Mouse (Mus musculus): ENCODE data around the gene Chst1. TPM values are rescaled to one million over a fixed set of nuclear protein-coding genes. Genes with fewer than 3 reads are reported as not detected.
A peak's percentile ranks its signal among the peaks of the same experiment; 100 is the strongest.

The Chst1 gene
- polyA plus RNA-seq, 1 experiment from 2014 or later, result 1.1 TPM

DNA sequence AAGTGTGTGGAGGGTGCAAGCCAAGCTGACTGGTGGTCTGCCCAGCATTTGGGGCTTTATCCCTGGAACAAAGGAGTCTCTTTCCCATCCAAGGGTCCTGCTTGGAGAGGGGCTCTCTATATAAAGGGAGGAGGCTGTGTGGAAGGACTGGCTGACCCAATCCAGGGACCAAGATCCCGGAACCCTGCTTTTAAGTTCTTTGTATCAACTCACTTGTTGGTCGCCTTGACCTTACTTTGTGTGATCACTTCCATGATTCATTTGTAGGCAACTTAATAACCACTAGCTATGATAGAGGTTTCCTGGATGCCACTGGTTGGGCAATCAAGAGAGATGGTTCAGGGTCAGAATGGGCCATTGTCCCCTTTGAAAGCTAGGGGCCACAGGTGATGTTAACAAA, 11.7 kb upstream of the Chst1 start:
- Histone ChIP-seq H3K27ac (ENCODE audit: low read depth, low read length) (no peak overlapping the region), H3K4me2 (no peak overlapping the region), H3K36me3 (ENCODE audit: control insufficient read depth, insufficient read depth, low read length) (no peaks in the 10 kb centered on the region), H3K27me3 (replicated peaks; ENCODE audit: control insufficient read depth, insufficient read depth, low read length) (no peaks in the 10 kb centered on the region; the same call in 1 of the 2 replicates), H3K9me3 (ENCODE audit: control insufficient read depth, low read length) (no peaks in the 10 kb centered on the region), H3K4me1 (replicated peaks; ENCODE audit: control insufficient read depth, insufficient read depth, low read length) (no peaks in the 10 kb centered on the region; the same call in 1 of the 2 replicates), H3K4me3 (ENCODE audit: low read depth, low read length) (no peak overlapping the region), H3K9ac (ENCODE audit: low read depth, low read length) (no peak overlapping the region)
- ATAC-seq (replicated peaks; ENCODE audit: low FRiP score) (no peak), DNase-seq (ENCODE audit: low spot score) (no peak)
- 79% methylated on average over 2 of the region's 2 CpGs for WGBS

DNA sequence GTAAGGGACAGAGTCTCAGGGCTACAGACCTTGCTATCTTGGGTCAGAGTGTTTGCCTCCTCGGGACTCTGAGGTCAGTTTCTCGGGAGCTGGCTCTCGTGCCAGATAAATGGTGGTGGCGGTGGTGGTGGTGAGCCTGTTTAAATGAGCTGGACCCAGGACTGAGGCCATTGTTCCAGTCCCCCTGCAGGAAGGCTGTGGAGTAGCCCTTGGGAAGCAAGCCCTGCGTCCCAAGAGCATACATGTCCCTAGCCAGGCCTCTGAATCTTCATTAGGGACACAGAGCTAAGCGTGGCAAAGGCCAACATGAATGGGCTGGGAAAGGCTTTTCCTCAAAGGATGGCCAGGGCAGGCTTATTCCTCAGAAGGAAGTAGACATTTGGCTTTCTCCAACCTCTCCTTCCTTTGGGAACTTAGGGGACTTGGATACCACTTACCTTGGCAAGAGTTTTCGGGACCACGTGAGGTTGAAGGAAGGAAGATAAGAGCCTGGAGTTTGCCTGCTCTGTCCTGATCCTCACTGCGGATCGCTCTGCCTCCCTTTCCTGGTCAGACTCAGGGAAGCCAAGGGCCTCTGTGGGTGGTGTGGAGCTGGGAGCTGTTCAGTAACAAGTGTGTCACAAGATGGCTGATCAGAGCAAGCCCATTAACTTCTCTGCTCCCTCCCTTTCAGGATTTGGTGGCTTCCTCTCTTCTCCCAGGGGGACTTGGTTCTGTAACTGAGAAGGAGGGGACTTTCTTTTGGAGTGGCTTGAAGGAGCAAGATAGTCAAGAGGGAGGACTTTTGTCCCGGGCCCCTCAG, 4.4 kb upstream of the Chst1 start:
- H3K27me3 ChIP-seq (replicated peaks; ENCODE audit: control insufficient read depth, insufficient read depth, low read length), result peaks cover 23% of the 10 kb centered on the region
- H3K36me3 ChIP-seq (ENCODE audit: control insufficient read depth, insufficient read depth, low read length), result no peaks in the 10 kb centered on the region
- WGBS, result 57% methylated on average over 11 of the region's 11 CpGs
- no peaks in the 10 kb centered on the region for H3K9me3 ChIP-seq (ENCODE audit: control insufficient read depth, low read length)
- H3K9ac ChIP-seq (ENCODE audit: low read depth, low read length), result no peak overlapping the region
- H3K4me2 ChIP-seq, result no peak overlapping the region
- H3K27ac ChIP-seq (ENCODE audit: low read depth, low read length), result no peak overlapping the region
- H3K4me3 ChIP-seq (ENCODE audit: low read depth, low read length), result no peak overlapping the region
- DNase-seq (ENCODE audit: low spot score) (no peak), ATAC-seq (replicated peaks; ENCODE audit: low FRiP score) (no peak)
- peaks cover 4% of the 10 kb centered on the region for H3K4me1 ChIP-seq (replicated peaks; ENCODE audit: control insufficient read depth, insufficient read depth, low read length)

DNA sequence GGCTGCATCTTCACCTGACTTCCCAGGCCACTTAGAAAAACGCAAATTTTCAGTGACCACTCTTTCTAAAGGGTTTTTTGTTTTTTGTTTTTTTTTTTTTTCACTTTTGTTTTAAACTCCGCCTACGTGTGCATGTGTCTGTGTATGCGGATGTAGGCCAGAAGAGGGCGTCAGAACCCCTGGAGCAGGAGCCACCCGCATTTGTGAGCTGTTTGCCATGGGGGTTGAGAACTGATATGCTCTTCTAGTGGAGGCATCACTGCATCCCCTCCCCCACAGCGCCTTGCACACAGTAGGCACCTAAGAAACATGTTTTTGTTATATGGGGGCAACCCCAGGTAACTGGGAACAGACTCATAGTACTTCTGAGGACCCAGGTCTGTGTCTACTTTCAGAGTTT, 2.2 kb upstream of the Chst1 start:
- WGBS, result 15% methylated on average over 7 of the region's 7 CpGs
- ATAC-seq (replicated peaks; ENCODE audit: low FRiP score) (no peak), DNase-seq (ENCODE audit: low spot score) (no peak)
- H3K9me3 ChIP-seq (ENCODE audit: control insufficient read depth, low read length), result no peaks in the 10 kb centered on the region
- H3K4me3 ChIP-seq (ENCODE audit: low read depth, low read length), result no peak overlapping the region
- no peak overlapping the region for H3K9ac ChIP-seq (ENCODE audit: low read depth, low read length)
- H3K27ac ChIP-seq (ENCODE audit: low read depth, low read length), result no peak overlapping the region
- peaks cover 6% of the 10 kb centered on the region for H3K4me1 ChIP-seq (replicated peaks; ENCODE audit: control insufficient read depth, insufficient read depth, low read length)
- no peak overlapping the region for H3K4me2 ChIP-seq
- peaks cover 45% of the 10 kb centered on the region for H3K27me3 ChIP-seq (replicated peaks; ENCODE audit: control insufficient read depth, insufficient read depth, low read length)
- H3K36me3 ChIP-seq (ENCODE audit: control insufficient read depth, insufficient read depth, low read length), result no peaks in the 10 kb centered on the region

- WGBS, result 26% methylated on average over 11 of the region's 11 CpGs
Observed at GRCm38 (mm10) chr2:92598941-92599486, 493 bp upstream of the Chst1 start.

GRCm38 (mm10) chr2:92600348-92600670, 802 bp downstream of the Chst1 start:
- peaks cover 6% of the 10 kb centered on the region for H3K4me1 ChIP-seq (replicated peaks; ENCODE audit: control insufficient read depth, insufficient read depth, low read length)
- H3K36me3 ChIP-seq (ENCODE audit: control insufficient read depth, insufficient read depth, low read length), result no peaks in the 10 kb centered on the region
- peak overlapping the region; percentile 87 for H3K4me2 ChIP-seq
- H3K4me3 ChIP-seq (ENCODE audit: low read depth, low read length), result peak overlapping the region; percentile 58
- DNase-seq (ENCODE audit: low spot score) (no peak), ATAC-seq (replicated peaks; ENCODE audit: low FRiP score) (no peak)
- H3K9ac ChIP-seq (ENCODE audit: low read depth, low read length), result 0 out of 2 replicates have a peak overlapping the region, but pooled peaks have one; percentile 22
- peaks cover 59% of the 10 kb centered on the region for H3K27me3 ChIP-seq (replicated peaks; ENCODE audit: control insufficient read depth, insufficient read depth, low read length)
- 1% methylated on average over 17 of the region's 17 CpGs for WGBS
- no peak overlapping the region for H3K27ac ChIP-seq (ENCODE audit: low read depth, low read length)
- no peaks in the 10 kb centered on the region for H3K9me3 ChIP-seq (ENCODE audit: control insufficient read depth, low read length)

More at GRCm38 (mm10) chr2:92598941-92599486, 493 bp upstream of the Chst1 start:
- Histone ChIP-seq H3K4me2 (peak overlapping the region; percentile 87), H3K4me1 (replicated peaks; ENCODE audit: control insufficient read depth, insufficient read depth, low read length) (peaks cover 6% of the 10 kb centered on the region), H3K9me3 (ENCODE audit: control insufficient read depth, low read length) (no peaks in the 10 kb centered on the region), H3K4me3 (ENCODE audit: low read depth, low read length) (peak overlapping the region; percentile 58), H3K9ac (ENCODE audit: low read depth, low read length) (no peak overlapping the region), H3K27ac (ENCODE audit: low read depth, low read length) (no peak overlapping the region), H3K27me3 (replicated peaks; ENCODE audit: control insufficient read depth, insufficient read depth, low read length) (peaks cover 57% of the 10 kb centered on the region), H3K36me3 (ENCODE audit: control insufficient read depth, insufficient read depth, low read length) (no peaks in the 10 kb centered on the region)
- ATAC-seq (replicated peaks; ENCODE audit: low FRiP score) (no peak), DNase-seq (ENCODE audit: low spot score) (no peak)

- ATAC-seq (replicated peaks; ENCODE audit: low FRiP score), result no peak
- no peak for DNase-seq (ENCODE audit: low spot score)
- Histone ChIP-seq H3K27me3 (replicated peaks; ENCODE audit: control insufficient read depth, insufficient read depth, low read length) (peaks cover 62% of the 10 kb centered on the region), H3K4me3 (ENCODE audit: low read depth, low read length) (no peak overlapping the region), H3K4me2 (no peak overlapping the region; the same call in 1 of the 2 replicates), H3K27ac (ENCODE audit: low read depth, low read length) (no peak overlapping the region), H3K4me1 (replicated peaks; ENCODE audit: control insufficient read depth, insufficient read depth, low read length) (peaks cover 6% of the 10 kb centered on the region), H3K9ac (ENCODE audit: low read depth, low read length) (no peak overlapping the region), H3K9me3 (ENCODE audit: control insufficient read depth, low read length) (no peaks in the 10 kb centered on the region), H3K36me3 (ENCODE audit: control insufficient read depth, insufficient read depth, low read length) (no peaks in the 10 kb centered on the region)
- WGBS, result 28% methylated on average over 4 of the region's 4 CpGs
Observed at GRCm38 (mm10) chr2:92601246-92601645, 1.7 kb downstream of the Chst1 start.

DNA sequence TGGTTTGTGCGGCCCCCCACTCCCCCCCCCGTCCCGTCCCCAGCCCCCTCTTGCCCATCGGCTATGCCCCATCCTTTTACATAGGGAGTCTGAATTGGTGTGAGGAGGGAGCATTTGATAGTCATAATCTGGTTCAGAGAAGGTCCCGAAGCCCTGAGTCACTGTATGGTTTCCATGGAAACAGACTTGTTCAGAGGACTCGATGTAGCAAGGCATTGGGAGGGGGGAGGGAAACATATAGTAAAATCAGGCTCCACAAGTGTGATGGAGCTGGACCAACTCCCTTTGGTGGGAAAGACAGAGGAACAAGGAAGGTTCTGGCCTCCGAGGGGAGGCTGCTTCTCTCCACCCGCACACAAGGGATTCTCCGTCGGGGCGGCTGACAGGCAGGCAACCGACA, 2.6 kb downstream of the Chst1 start:
- Histone ChIP-seq H3K4me1 (replicated peaks; ENCODE audit: control insufficient read depth, insufficient read depth, low read length) (peaks cover 6% of the 10 kb centered on the region), H3K27ac (ENCODE audit: low read depth, low read length) (no peak overlapping the region), H3K4me3 (ENCODE audit: low read depth, low read length) (no peak overlapping the region), H3K9ac (ENCODE audit: low read depth, low read length) (no peak overlapping the region), H3K36me3 (ENCODE audit: control insufficient read depth, insufficient read depth, low read length) (no peaks in the 10 kb centered on the region), H3K4me2 (no peak overlapping the region), H3K27me3 (replicated peaks; ENCODE audit: control insufficient read depth, insufficient read depth, low read length) (peaks cover 62% of the 10 kb centered on the region), H3K9me3 (ENCODE audit: control insufficient read depth, low read length) (no peaks in the 10 kb centered on the region)
- ATAC-seq (replicated peaks; ENCODE audit: low FRiP score) (no peak), DNase-seq (ENCODE audit: low spot score) (no peak)
- 36% methylated on average over 12 of the region's 12 CpGs for WGBS

- ATAC-seq (replicated peaks; ENCODE audit: low FRiP score), result no peak
- Histone ChIP-seq H3K9me3 (ENCODE audit: control insufficient read depth, low read length) (no peaks in the 10 kb centered on the region), H3K4me1 (replicated peaks; ENCODE audit: control insufficient read depth, insufficient read depth, low read length) (peaks cover 6% of the 10 kb centered on the region), H3K4me3 (ENCODE audit: low read depth, low read length) (no peak overlapping the region), H3K9ac (ENCODE audit: low read depth, low read length) (no peak overlapping the region), H3K4me2 (no peak overlapping the region), H3K36me3 (ENCODE audit: control insufficient read depth, insufficient read depth, low read length) (no peaks in the 10 kb centered on the region), H3K27ac (ENCODE audit: low read depth, low read length) (no peak overlapping the region), H3K27me3 (replicated peaks; ENCODE audit: control insufficient read depth, insufficient read depth, low read length) (peaks cover 54% of the 10 kb centered on the region)
- no peak for DNase-seq (ENCODE audit: low spot score)
- WGBS, result 75% methylated on average over 5 of the region's 5 CpGs
Observed at GRCm38 (mm10) chr2:92603591-92603990, 4.1 kb downstream of the Chst1 start.

- H3K4me3 ChIP-seq (ENCODE audit: low read depth, low read length), result no peak overlapping the region
- WGBS, result 81% methylated on average over 5 of the region's 5 CpGs
- peaks cover 45% of the 10 kb centered on the region for H3K27me3 ChIP-seq (replicated peaks; ENCODE audit: control insufficient read depth, insufficient read depth, low read length)
Observed at GRCm38 (mm10) chr2:92604565-92604964, 5.1 kb downstream of the Chst1 start.

More at GRCm38 (mm10) chr2:92604565-92604964, 5.1 kb downstream of the Chst1 start:
- Histone ChIP-seq H3K9me3 (ENCODE audit: control insufficient read depth, low read length) (no peaks in the 10 kb centered on the region), H3K4me1 (replicated peaks; ENCODE audit: control insufficient read depth, insufficient read depth, low read length) (peaks cover 6% of the 10 kb centered on the region), H3K9ac (ENCODE audit: low read depth, low read length) (no peak overlapping the region), H3K4me2 (no peak overlapping the region), H3K27ac (ENCODE audit: low read depth, low read length) (no peak overlapping the region), H3K36me3 (ENCODE audit: control insufficient read depth, insufficient read depth, low read length) (no peaks in the 10 kb centered on the region)
- no peak for DNase-seq (ENCODE audit: low spot score)
- ATAC-seq (replicated peaks; ENCODE audit: low FRiP score), result no peak
